Mouse (Mus musculus) embryonic fibroblast, embryonic 13.5 days (primary cell): ENCODE measurements around the gene Cyp2c67. TPM values are rescaled to one million over a fixed set of nuclear protein-coding genes. Genes with fewer than 3 reads are reported as not detected.
"Not testable (repeated sequence)": the region's sequence is repeated elsewhere in the genome, so short reads cannot be mapped to it uniquely, and the experiment has no call there.

ENCODE experiments used
- H3K27ac ChIP-seq: 2 replicates; pipeline ENCODE4 v1.5.1; 2012; ENCODE audit warnings: low read length, control low read depth, inconsistent platforms; ENCODE audit not compliant: insufficient read depth
- H3K4me1 ChIP-seq: 2 replicates; pipeline ENCODE4 v1.6.1; 2011; ENCODE audit warnings: low read length; ENCODE audit not compliant: control insufficient read depth, insufficient read depth
- H3K4me3 ChIP-seq: 2 replicates; pipeline ENCODE4 v1.5.1; 2011; ENCODE audit warnings: mild to moderate bottlenecking, control low read depth, low read length; ENCODE audit not compliant: insufficient read depth
- CTCF ChIP-seq: IDR thresholded peaks from 2 replicates; pipeline ENCODE4 v1.5.1; 2011; ENCODE audit warnings: mild to moderate bottlenecking, control low read depth, low read length, moderate library complexity, borderline replicate concordance; ENCODE audit not compliant: insufficient read depth
- POLR2A ChIP-seq: IDR thresholded peaks from 2 replicates; pipeline ENCODE4 v1.6.1; 2011; ENCODE audit warnings: low read depth, mild to moderate bottlenecking, control low read depth, low read length, moderate library complexity
- polyA plus RNA-seq: library from polyadenylated mRNA; stranded (reverse); fragments of >200 nt; gene quantifications from 2 replicates; pipeline ENCODE4 v1.2.4, GENCODE M21; 2011; ENCODE audit warnings: low read depth; ENCODE audit not compliant: missing spikeins, insufficient read length

The Cyp2c67 gene
- not detected in 2 replicates for polyA plus RNA-seq

GRCm38 (mm10) chr19:39648938-39649337 is at the start of gene Cyp2c67:
Cyp2c67 (minus strand) TSS chr19:39649051.
- TF ChIP-seq CTCF (no peak), POLR2A (no peak)
- no peak within 1 kb of the TSS for H3K4me3 ChIP-seq
- no peak within 1 kb of the TSS for H3K27ac ChIP-seq
- no peaks in the 10 kb centered on the region for H3K4me1 ChIP-seq

GRCm38 (mm10) chr19:39665650-39666049 is 16.8 kb upstream of the Cyp2c67 start:
- H3K27ac ChIP-seq, H3K4me3 ChIP-seq, H3K4me1 ChIP-seq: not testable (repeated sequence)

- TF ChIP-seq POLR2A (no peak), CTCF (no peak)
Measured at GRCm38 (mm10) chr19:39652381-39652780, 3.5 kb upstream of the Cyp2c67 start.

DNA sequence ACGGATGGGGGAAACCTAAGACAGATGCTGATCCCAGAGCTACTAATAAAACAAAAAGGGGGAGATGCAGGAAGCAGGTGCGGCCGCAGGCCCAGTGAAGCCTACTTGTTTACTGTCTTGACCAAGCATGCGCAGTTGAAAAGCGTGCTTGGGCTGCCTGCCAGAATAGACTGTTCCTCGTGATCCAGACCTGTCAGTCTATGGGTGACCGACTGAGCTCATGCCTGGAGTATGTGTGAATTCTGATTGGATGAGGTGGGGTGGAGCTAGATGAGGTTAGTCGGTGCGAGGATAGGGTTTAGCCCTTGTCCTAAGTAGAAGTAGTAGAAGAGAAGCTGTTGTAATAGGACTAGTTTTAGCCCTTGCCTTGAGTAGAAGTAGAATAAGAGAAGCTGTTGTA is 1.3 kb downstream of the Cyp2c67 start:
- Histone ChIP-seq H3K4me1 (no peaks in the 10 kb centered on the region), H3K27ac (no peak overlapping the region), H3K4me3 (no peak overlapping the region)
- TF ChIP-seq POLR2A (no peak), CTCF (no peak)

More at GRCm38 (mm10) chr19:39652381-39652780, 3.5 kb upstream of the Cyp2c67 start:
- Histone ChIP-seq H3K4me3 (no peak overlapping the region), H3K4me1 (no peaks in the 10 kb centered on the region), H3K27ac (no peak overlapping the region)

DNA sequence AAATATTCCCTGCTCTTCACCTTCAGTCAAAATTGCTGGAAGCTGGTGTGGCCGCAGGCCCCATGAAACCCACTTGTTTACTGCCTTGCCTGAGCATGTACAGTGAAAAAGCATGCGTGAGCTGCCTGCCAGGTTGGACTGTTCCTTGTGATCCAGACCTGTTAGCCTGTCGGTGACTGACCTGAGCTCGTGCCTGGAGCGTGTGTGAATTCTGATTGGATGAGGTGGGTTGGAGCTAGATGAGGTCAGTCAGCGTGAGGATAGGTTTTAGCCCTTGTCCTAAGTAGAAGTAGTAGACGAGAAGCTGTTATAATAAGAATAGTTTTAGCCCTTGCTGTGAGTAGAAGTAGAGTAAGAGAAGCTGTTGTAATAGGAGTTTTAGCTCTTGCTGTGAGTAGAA is 4.3 kb downstream of the Cyp2c67 start:
- H3K4me1 ChIP-seq, H3K4me3 ChIP-seq, H3K27ac ChIP-seq: not testable (repeated sequence)

Other genes with a start within 250 kb of the Cyp2c67 start
- not detected in 2 replicates for gene Cyp2c38, start 186.0 kb downstream of the Cyp2c67 start, polyA plus RNA-seq
- not detected in 2 replicates for gene Cyp2c39, start 138.2 kb downstream of the Cyp2c67 start, polyA plus RNA-seq
- gene Cyp2c68, start 92.0 kb upstream of the Cyp2c67 start, polyA plus RNA-seq = not detected in 2 replicates
- not detected in 2 replicates for gene Cyp2c40, start 163.8 kb upstream of the Cyp2c67 start, polyA plus RNA-seq
- not detected in 2 replicates for gene Cyp2c69, start 237.7 kb upstream of the Cyp2c67 start, polyA plus RNA-seq